Mouse (Mus musculus): ENCODE results near the gene Gm33543.

Gm33543 gene

DNA sequence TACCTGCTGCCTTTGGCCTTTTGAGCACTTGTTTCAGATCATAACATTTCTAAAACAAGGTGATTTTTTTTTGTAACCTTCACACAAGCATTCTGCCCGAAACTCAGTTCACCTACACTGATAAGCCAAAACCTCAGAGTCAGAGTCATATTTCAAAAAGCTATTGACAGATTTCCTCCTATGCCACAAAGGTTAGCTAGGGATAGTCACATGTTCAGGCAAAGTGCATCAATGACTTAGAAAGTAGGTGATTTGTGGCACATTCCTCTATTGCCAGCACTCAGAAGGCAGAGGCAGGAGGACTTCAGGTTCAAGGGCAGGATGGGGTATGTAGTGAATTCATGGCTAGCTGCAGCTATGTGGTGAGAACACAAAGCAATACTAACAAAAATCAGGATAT, 65.7 kb downstream of the Gm33543 start:
- DNase-seq, result no peak

DNA sequence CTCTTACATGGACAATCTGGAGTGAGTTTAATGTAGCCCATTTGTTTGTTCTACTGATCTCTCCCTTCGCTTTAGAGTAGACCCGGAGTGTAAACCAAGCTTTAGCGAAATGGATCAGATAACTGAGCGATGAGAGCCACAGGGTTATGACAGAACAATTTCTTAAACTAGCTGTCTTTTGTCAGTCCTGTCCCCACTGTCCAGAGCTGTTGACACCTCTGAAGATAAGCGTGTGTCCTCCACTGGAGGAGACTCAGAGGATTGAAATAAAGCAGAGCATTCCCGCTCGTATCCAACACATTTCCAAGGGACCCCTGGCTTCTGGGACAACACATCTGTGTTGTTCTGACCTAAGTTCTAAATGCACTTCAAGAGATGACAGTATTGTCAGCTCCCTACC, 67.9 kb downstream of the Gm33543 start:
- no peak for DNase-seq

DNA sequence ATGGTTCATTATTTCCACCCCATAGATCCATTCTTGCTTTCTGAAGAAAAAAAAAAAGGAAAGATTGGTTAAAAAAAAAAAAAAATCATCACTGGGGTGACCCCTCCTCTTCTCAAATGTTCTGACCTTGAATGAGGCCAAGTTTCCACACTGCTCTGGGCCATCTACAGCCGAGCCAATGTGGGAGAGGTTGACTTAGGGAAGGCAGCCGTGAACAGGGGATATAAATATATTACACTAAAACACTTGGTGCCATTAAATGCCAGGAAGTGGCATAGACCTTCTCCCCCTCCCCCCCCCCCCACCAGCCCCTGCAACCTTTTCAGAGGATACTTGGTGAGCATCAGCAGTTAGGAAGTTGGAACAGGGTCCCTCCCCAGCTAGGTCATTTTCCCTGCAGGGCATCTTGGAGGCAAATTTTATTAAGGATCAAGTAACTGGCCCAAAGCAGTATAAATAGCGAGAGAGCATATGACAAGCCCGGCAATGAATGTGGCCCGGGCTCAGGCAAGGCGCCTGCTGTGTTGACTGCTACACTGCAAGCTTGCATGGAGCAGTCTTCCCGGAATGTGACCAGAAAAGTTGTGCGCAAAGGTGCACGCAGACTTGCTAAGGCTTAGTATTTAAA, 68.6 kb downstream of the Gm33543 start:
- DNase-seq, result no peak

Data from thymus, postnatal 14 days (tissue).